Mouse (Mus musculus) lung, adult 2 months (tissue): ENCODE measurements around the gene Cars2.
A peak's percentile ranks its signal among the peaks of the same experiment; 100 is the strongest.

Source experiments
- CTCF ChIP-seq: fragments of 200-500 bp; IDR thresholded peaks from 2 replicates; pipeline ENCODE4 v1.5.1; 2011; ENCODE audit warnings: mild to moderate bottlenecking, low read length, control low read depth; ENCODE audit not compliant: insufficient read depth
- POLR2A ChIP-seq: fragments of 200-500 bp; IDR thresholded peaks from 2 replicates; pipeline ENCODE4 v1.6.1; 2011; ENCODE audit warnings: low read depth, mild to moderate bottlenecking, control low read depth, low read length, borderline replicate concordance; ENCODE audit errors: extremely low read depth

GRCm38 (mm10) chr8:11554799-11555719 is 4.5 kb upstream of the Cars2 start, which contains the start of gene Ing1:
- peak; percentile 76; the same call in 1 of the 2 replicates for TF ChIP-seq POLR2A
- TF ChIP-seq CTCF = no peak
